Mouse (Mus musculus) urinary bladder, postnatal 14 days (tissue): ENCODE data around the gene Tex11.
"Not testable (repeated sequence)": the region's sequence is repeated elsewhere in the genome, so short reads cannot be mapped to it uniquely, and the experiment has no call there.

ENCODE experiments used
- DNase-seq: peaks from one replicate; pipeline ENCODE4 v3.0.0; 2021; ENCODE audit warnings: low spot score

Gene Tex11

DNA sequence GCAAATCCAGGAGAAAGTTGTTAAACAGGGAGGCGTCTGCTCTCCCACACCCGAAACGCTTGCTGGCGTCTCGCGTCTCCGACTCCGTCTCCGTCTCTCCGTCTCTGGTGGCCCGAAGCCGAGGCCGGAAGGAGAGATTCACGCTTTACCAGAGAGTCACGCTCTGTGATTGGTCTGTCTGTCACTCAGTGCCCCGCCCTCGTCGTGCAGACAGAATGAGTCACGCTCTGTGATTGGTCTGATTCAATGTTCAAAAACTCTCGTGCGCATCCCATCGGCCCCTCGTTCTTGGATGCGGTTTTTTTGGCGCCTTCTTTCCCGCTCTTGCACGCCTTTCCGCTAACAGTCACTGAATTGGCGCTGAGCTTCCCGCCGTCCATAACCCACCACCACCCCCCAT lies at the start of gene Tex11:
Tex11 (minus strand) TSS at position 127 of the 400 bp plus-strand sequence.
- no peak for DNase-seq

DNA sequence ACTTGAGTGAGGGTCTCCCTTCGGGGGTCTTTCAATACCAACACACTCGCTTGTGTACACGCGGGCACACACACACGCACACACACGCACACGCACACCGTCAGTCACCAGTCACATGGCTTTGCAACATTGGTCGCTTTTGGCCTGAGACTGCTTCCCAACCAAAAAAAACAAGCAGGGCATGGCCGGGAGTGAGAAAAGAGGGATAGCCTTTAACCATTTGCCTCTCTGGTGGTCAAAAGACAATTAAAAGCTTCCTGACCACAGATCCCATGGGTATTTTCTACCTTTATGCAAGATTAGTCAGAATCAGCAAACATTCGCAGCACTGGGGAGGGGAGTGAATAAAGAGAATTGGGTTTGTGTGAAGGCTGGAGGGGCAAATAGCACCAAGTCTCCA lies 26.5 kb upstream of the Tex11 start, which contains the start of gene Slc7a3:
Slc7a3 (minus strand) TSS at position 101 of the 400 bp plus-strand sequence.
- no peak for DNase-seq

DNA sequence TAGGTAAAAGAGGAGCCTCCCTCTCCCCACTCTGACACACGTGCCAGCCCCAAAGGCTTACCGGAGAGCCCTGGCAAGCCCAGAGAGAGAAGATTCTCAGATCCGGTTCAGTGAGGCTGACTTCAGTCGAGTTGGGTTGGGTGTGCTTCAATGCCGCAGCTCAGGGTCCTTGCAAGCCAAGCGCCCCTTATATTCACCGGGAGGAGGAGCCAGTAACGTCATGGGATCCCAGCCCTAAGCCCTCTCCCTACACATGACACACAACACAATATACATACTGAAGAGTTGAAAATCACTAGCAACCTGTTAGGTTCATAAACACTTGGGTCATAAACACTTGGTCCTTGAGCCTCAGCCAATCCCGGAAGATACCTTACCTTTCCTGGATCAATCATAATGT lies 25.7 kb upstream of the Tex11 start:
- not testable (repeated sequence) for DNase-seq

DNA sequence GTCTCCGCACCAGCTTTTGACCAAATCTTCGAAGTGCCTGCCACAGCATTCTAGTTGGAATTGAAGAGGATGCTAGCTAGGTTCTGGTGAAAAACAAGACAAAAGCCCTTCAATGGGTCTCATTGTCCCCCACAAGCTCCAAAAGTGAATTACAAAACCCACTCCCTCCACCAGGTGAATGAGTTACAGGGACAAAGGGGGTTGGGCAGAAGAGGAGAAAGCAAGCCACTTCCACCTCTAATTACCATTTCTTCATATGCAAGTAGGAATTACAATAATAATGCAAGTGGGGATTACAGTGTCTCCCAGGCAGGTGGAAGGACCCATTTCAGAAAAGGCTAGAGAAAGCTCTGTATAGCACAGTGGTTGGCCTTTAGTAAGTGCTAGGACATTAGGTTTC lies 24.7 kb upstream of the Tex11 start:
- no peak for DNase-seq

DNA sequence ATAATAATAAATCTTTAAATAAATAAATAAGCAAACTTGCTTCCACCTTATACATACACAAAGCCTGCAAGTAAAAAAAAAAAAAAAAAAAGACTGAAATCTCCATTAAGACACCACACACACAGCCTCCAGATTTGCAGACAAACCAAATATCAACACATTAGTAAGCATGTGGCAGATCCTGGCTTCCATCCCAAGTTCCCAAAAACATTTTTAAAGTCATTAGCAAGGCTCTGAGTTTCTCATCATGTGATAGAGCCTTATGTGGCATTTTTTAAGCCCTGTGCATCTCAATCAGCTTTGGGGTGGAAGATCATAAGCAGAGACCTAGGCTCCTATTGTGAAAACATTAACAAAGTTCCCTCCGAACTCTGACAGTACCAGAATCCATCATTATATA lies 5.8 kb upstream of the Tex11 start:
- no peak for DNase-seq

DNA sequence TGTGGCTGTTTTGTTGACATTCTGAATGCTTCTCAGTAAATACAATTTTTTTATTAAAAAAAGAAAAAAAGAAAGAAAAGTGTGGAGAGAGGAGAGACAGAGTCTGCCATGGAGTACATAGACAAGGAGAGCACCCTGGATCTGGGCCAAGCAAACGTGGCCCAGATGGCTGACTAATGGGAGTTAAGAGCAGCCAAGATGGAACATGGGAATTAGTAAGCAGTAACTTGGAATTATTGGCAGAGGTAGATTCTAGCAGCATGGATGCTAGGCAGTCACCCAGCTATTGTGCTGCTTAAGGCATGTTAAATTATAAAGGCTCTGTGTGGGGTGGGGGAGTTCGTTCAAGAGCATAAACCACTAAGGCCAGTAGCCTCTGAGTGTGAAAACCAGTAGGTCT lies 4.0 kb upstream of the Tex11 start:
- no peak for DNase-seq

DNA sequence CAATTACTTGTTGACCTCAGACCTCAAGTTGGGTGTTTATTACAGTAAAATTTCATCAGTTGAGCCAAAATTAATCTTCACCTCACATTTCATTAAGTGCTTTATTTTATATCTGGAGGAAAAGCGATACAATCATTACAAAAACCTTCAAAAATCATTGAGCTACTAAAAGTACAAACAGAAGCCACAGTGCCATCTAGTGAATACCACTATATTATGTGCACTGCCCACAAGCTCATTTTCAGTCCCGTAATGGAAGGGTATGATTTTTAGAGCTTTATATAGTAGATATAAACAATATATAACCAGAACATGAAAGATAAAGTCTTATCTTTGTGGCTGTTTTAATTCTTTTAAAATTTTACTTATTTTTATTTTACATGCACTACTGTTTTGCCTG lies 115.8 kb downstream of the Tex11 start:
- no peak for DNase-seq

DNA sequence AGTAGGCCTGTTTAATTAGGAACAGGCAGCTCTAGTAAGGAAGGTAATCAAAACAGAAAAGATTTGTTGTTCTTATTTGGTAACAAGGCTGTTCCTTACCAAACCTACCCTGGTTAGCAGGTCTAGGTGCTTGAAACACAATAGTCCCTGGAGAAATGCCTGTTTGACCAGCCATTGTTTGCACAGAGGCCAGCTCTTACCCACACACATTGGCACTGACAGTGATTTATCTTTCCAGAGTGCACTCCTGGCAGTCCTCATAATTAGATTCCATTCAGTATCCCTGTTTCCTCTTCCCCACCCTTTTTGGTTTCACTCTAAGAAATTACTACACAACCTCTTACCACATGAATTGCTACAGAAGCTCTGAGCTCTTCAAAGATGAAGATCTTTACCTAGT lies 220.3 kb downstream of the Tex11 start:
- no peak for DNase-seq

DNA sequence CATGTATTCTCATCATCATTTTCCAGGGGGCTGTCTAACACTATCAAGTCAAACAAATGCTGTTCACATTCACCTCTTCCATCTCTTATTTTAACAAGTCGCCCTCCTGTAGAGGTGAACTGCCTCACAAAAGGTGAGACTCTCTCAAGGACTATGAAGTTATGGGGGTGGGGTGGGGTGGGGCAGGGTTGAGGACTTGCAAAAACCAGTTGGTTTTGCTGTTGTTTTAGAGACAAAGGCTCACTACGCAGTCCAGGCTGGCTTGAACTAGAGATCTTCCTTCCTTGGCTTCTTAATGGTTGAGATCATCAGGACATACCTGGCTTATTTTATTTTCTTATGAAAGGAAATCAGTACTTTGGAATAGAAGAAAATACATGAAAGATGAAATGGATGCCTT lies 226.7 kb downstream of the Tex11 start:
- DNase-seq, result no peak

DNA sequence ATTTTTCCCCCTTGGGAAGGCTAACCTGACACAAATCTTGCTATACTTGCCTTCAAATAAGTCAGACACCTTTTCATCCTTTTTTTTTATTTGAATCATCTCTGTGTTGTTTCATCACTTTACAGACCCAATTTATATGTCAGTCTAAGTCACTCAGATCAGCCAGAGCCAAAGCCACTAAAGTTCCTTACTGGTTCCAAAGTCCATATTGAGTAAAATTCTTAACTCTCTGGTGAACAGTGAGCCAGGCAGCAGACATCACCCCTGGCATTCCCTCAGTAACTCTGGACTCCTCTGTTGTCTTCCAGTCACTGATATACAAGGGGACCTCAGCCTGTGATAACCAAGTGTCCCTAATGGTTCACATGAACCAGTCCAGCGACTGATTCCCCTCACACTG lies 233.9 kb downstream of the Tex11 start:
- DNase-seq, result no peak

DNA sequence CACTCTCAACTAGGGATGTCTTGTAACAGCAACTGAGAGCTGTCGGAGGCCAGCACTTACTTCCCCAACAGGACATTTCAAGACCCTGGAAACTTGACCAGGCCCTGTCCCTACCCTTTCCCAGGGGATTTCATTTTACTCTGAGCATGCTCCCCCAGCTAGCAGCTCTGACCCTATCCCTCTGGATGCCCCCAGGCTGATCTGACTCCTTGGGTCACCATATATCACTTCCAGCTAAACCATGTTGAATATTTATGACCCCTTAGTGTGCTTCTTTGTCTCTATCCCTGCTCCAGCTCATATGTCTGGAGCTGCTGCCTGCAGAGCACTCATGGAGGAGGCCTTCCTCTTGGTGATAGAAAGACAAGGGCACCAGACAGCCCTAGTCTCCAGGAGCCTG lies 238.3 kb downstream of the Tex11 start:
- DNase-seq, result no peak

DNA sequence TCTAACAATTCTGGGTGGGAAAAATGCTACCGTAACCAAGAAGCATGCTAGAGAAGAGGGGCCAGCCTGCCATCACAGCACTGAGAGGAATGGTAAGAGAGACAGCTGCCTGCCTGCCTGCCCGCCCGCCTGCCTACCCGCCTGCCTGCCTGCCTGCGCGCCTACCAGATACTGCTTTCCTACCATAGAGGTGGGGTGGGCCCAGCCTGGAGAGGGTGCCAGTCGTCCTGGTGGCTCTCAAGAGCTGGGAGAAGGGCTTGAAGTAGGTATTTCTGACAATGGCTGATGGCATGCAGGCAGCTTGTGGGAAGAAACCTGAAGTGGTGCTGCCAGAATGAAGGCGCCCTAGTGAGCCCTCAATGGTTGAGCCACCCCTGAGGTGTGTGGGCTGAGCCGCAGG lies 240.8 kb downstream of the Tex11 start:
- no peak for DNase-seq

DNA sequence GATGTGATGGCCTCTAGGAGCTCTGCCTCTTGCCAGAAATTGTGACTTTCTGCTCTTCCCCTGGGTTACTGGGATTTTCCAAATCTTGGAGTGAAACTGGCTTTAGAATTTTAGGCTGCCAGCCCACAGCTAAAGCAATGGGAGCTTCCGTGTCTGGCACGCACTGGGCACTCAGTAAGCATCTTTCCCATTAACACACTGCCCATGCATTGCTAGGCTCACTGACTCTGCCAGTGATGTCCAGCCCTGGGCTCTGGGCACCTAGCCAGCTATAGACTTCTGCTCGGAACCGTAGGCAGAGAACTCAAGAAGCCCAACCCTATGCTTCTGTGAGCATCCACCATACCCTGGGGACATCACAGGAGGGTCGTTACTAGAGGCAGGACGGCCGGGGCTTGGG lies 243.7 kb downstream of the Tex11 start:
- DNase-seq, result no peak

DNA sequence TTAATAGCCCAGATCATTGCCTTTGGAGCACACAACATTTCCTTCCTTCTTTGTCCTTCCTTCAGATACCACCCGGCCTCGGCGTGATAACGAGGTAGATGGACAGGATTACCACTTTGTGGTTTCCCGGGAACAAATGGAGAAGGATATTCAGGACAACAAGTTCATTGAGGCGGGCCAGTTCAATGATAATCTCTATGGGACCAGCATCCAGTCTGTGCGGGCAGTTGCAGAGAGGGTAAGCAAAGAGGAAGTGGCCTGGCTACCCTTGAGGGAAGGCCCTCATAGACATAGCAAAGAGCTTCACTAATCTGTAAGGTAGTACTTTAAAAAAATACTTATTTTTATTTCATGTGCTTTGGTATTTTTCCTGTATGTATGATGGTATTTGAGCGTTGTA lies 245.3 kb downstream of the Tex11 start:
- no peak for DNase-seq

DNA sequence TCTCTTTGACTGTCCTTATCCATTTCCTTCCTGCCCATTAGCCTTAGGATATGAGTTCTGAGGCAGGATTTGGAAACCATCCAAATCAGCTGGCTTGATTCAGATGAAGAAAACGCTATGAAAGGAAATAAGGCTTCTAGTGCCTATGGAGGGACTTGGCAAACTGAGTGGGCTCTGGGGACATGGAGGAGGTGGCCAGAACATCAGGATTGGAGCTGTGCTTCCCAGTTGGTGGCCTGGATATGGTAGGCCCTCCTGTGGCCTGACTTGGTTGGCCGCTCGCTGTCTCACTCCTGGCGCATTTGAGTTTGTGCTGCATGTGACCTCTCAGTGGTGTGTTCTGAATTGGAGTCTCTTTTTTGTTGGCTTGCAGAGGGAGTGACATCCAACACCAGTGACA lies 248.3 kb downstream of the Tex11 start:
- DNase-seq, result no peak

DNA sequence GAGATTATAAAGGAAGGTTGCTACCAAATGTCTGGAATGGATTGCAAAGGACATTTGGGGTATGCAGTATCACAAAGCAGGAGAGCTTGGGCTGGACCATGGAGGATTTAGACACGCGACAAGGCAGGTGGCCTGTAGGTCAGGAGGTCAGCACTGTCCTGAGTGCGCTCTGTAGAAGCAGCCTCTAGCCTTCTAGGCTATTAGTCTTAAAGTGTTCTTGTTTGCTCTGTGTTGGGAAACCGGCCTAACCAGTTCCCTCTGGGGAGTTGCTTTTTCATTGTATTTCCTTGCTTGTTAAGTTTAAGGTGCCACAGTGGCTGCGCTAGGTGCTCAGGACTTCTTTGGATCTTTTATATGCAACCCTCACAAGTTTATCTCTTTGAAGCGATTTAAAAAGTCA lies 257.4 kb downstream of the Tex11 start:
- peak; percentile 58 for DNase-seq

DNA sequence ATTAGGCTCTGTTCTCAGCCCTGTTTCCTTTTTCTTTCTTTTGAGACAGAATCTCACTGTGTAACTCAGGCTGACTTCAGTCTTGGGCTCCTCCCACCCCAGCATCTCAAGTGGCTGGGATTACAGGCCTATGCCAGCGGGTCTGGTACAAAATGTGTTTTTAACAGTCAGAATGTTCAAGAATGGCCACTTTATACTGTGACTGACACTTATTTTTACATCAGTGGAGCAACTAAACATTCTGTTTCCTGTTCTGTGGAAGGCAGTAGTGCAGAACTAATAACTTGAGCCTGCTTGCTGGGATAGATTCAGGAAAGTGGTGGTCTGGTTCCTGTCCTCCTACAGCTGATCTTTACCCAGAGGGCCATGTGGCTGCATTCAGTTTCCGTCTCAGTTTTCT lies 258.8 kb downstream of the Tex11 start:
- DNase-seq, result no peak

DNA sequence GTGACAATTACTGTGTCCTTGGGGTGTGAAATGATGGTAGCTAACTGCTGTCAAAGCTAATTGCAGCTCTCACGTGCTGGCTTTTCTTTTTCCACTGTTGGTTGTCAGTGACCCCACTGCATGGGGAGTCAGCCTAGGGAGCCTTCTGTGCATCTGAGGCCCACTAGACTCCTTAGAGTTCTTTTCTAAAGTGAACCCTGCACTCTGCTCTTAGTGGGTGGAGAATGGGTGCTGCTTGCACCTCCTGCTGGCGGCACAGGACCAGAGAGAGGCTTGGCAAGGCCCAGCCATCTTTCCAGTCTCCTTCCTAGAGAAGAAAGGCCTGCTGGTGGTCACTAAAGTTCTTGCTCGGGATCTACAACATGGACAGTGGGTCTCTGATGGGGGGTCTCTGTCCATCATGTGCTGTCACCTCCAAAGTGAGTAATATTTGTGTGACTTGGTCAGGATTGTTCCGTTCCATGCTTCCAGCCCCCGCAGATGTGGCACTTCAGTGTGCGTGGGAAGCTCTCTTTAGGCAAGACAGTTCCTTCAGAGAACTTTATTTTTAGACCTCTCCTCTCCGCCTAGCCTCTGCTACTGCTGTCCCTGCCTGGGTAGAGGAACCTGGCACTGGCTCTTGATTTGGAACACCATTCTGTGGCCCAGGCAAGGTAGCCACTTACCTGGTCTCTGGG lies 261.5 kb downstream of the Tex11 start:
- DNase-seq, result no peak

DNA sequence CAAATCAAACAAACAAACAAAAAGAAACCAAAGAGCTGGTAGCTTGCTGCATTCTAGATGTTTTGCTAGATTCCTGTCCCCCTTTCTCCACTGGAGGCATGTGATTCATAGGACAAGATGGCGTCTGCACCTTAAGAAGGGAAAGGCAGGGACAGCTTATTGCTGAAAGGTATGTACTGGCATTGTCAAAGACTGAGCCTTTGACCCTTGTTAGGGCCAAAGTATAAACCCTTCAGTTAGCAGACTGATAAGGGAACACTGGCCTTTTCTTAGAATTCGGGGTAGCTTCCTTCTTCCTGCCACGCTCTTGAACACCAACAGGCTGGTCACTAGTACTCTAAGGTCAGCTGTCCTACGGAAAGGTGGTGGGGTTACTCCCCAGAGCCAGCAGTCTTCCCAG lies 262.1 kb downstream of the Tex11 start:
- no peak for DNase-seq

DNA sequence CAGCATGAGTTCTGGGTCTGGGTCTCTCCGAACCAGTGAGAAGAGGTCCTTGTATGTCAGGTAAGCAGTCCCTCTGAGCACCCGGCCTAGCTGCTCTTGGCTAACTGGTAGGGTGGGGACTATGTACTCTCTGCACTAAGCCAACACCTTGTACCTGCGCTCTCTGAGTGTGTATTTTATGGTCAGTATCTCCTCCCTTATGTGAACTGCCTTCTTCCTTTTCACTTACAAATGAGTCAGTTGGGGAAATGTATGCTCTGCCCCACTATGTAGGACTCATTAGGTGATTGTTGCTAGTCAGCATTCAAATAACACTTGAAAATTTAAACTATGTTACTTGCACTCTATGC lies 262.8 kb downstream of the Tex11 start:
- DNase-seq, result no peak

DNA sequence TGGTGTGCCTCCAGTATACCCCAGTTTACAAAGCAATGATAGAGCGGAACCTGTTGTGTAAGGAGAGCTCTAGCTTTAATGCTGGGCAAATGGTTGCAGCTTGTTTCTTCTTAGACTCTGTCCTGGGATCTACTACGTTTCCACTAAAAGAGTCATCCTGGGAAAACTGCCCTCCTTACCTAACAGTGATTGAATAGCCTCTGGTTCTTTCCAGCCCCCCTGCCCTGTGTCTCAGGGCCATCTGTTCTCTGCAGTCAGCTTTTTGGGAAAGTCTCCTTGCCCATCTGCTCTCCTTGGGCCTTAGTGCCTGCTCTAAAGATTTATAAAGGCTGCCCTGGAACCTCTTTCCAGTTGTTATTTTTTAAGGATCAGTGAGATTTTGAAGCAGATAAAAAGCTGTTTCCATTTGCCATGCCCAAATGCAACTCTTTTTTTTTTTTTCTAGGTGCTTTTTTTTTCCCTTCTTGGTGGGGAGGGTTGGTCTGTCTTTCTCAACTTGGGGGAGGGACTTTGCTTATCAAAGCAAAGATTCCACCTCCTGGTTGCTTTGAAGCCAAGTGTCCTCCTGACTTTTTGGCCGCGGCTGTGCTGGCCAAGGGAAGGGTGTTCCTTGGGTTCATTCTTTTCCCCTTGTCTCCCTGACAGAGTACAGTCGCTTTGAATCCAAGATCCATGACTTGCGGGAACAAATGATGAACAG lies 263.3 kb downstream of the Tex11 start:
- no peak for DNase-seq

DNA sequence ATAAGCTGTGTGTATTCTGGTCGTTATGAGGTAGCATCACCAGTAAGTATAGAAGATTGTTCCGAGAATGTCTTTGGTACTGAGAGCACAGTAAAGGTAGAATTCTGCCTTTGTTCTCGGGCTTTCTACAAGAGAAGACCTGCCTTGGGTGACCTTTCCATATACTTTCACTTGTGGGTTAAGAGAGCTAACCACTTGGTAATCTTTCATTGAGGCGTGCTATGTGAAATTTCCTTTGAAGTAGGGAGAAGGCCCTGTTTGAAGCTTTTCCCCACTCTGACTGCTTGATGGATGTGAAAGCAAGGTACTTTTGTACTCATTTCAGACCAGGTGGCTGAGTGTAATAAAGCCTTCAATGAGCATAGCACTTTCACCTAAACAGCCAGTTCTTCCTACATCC lies 270.1 kb downstream of the Tex11 start:
- DNase-seq, result no peak
